Mouse (Mus musculus) CH12F3 (cell line): Measurements from ENCODE around the gene Rpp25.

ENCODE experiments used
- in situ Hi-C: fragments of 300-500 bp; cut with MboI; formaldehyde crosslinking; loops from 2 replicates; pipeline ENCODE4 v1.14.3; 2020; ENCODE audit warnings: low sequenced_read_pairs

Rpp25 gene

GRCm38 (mm10) chr9:57503622-57504380 is at the start of gene Rpp25:
Gene Rpp25, plus strand, starts transcription at chr9:57504026.
- in situ Hi-C loops: loop anchor here (10.0 kb wide), 1 partner anchor 149 kb away; no protein-coding TSS in a partner anchor

GRCm38 (mm10) chr9:57459707-57460106 is 44.1 kb upstream of the Rpp25 start:
- in situ Hi-C loops: no loop called here

GRCm38 (mm10) chr9:57462866-57463265 is 41.0 kb upstream of the Rpp25 start:
- in situ Hi-C loops: no loop called here

- in situ Hi-C loops: no loop called here
These were observed 37.7 kb upstream of the Rpp25 start for GRCm38 (mm10) chr9:57466101-57466500.

GRCm38 (mm10) chr9:57467271-57467771 is 36.5 kb upstream of the Rpp25 start:
- in situ Hi-C loops: no loop called here

- in situ Hi-C loops: no loop called here
These were observed 35.8 kb upstream of the Rpp25 start, which contains the start of gene Scamp5 for GRCm38 (mm10) chr9:57467896-57468549. Gene Scamp5, minus strand, starts transcription at chr9:57468060.

- in situ Hi-C loops: no loop called here
These were observed 34.9 kb upstream of the Rpp25 start for GRCm38 (mm10) chr9:57468914-57469313.

GRCm38 (mm10) chr9:57485774-57486173 is 18.1 kb upstream of the Rpp25 start:
- in situ Hi-C loops: no loop called here

GRCm38 (mm10) chr9:57487807-57488206 is 16.0 kb upstream of the Rpp25 start:
- in situ Hi-C loops: no loop called here

GRCm38 (mm10) chr9:57493532-57493931 is 10.3 kb upstream of the Rpp25 start:
- in situ Hi-C loops: no loop called here

- in situ Hi-C loops: no loop called here
These were observed 8.9 kb upstream of the Rpp25 start for GRCm38 (mm10) chr9:57494970-57495369.

GRCm38 (mm10) chr9:57497236-57497635 is 6.6 kb upstream of the Rpp25 start:
- in situ Hi-C loops: no loop called here

GRCm38 (mm10) chr9:57498536-57498935 is 5.3 kb upstream of the Rpp25 start:
- in situ Hi-C loops: no loop called here

- in situ Hi-C loops: loop anchor here (10.0 kb wide), 1 partner anchor 147 kb away; no protein-coding TSS in a partner anchor
These were observed 2.4 kb upstream of the Rpp25 start for GRCm38 (mm10) chr9:57501452-57501851.

- in situ Hi-C loops: loop anchor here (10.0 kb wide), 1 partner anchor 147 kb away; no protein-coding TSS in a partner anchor
These were observed 2.0 kb upstream of the Rpp25 start for GRCm38 (mm10) chr9:57501861-57502260.

GRCm38 (mm10) chr9:57502911-57503621 is 760 bp upstream of the Rpp25 start:
- in situ Hi-C loops: loop anchor here (10.0 kb wide), 1 partner anchor 148 kb away; no protein-coding TSS in a partner anchor

GRCm38 (mm10) chr9:57504381-57504700 is 515 bp downstream of the Rpp25 start:
- in situ Hi-C loops: loop anchor here (10.0 kb wide), 1 partner anchor 150 kb away; no protein-coding TSS in a partner anchor

GRCm38 (mm10) chr9:57504891-57505290 is 1.1 kb downstream of the Rpp25 start:
- in situ Hi-C loops: loop anchor here (10.0 kb wide), 1 partner anchor 150 kb away; no protein-coding TSS in a partner anchor

GRCm38 (mm10) chr9:57505700-57506099 is 1.9 kb downstream of the Rpp25 start:
- in situ Hi-C loops: loop anchor here (10.0 kb wide), 1 partner anchor 151 kb away; no protein-coding TSS in a partner anchor

GRCm38 (mm10) chr9:57510577-57510976 is 6.8 kb downstream of the Rpp25 start:
- in situ Hi-C loops: no loop called here

GRCm38 (mm10) chr9:57517113-57517512 is 13.3 kb downstream of the Rpp25 start:
- in situ Hi-C loops: no loop called here
